Mouse (Mus musculus): Measurements from ENCODE around the gene Pou4f2. TPM values are rescaled to one million over a fixed set of nuclear protein-coding genes. Genes with fewer than 3 reads are reported as not detected.

The Pou4f2 gene
- polyA plus RNA-seq (2012; rRNA removed; ENCODE audit: low replicate concordance), result not detected in 2 replicates

DNA sequence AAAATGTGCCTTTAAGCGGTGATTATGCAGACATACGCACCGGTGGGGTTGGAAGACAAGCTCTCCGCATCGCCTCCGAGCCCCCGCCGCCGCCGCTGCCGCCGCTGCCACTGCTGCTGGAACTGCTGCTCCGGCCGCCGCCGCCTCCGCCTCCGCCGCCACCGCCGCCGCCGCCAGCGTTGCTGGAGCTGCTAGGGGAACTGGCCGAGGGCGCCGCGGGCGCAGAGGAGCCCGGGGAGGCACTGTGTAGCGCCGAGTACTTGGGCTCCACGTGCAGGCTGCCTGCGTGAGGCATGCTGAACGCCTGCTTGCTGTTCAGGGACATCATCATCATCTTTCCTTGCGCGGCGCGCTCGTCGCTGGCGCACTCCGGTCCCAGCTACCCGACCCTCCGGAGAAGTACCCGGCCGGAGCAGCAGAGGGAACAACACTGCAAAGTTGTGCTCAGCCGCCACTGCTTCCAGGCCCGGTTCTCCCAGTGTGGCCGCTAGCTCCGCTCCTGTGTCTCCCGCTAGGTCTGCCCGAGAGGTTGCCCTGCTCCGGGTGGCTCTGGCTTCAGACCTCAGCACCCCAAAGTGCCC, at the start of gene Pou4f2:
Gene Pou4f2, minus strand, starts transcription at position 575 of the 581 bp plus-strand sequence.

Other genes with a start within 250 kb of the Pou4f2 start
- gene Ttc29, start 223.3 kb downstream of the Pou4f2 start, polyA plus RNA-seq (2012; rRNA removed; ENCODE audit: low replicate concordance), result 0.51 TPM in 1 of 2 replicates, not detected in the other
- 19.6 and 46.4 TPM in 2 replicates for gene Rbmxl1, start 72.3 kb upstream of the Pou4f2 start, polyA plus RNA-seq (2012; rRNA removed; ENCODE audit: low replicate concordance)
- gene Slc10a7, start 72.7 kb upstream of the Pou4f2 start, polyA plus RNA-seq (2012; rRNA removed; ENCODE audit: low replicate concordance), result 15.6 and 16.6 TPM in 2 replicates